ENCODE assay signal across 16 mouse cellular contexts in the genomic region with DNA sequence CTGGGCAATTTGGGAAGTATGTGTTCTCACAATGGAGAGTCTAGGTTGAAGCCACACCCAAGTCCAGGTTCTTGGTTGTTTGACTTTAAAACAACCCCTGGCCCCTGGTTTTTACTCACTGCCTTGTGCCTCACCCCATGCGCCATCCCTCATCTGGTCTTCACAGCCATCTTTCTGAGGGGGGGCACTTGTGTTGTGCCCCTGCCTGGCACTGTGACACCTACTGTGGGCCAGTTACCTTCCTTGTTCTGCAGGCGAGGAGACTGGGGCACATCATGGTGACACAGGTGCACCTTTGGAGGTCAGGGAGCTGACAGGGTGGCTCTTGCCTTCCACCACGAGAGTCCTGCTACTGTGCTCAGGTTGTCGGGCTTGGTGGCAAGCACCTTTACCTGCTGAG. TPM values are rescaled to one million over a fixed set of nuclear protein-coding genes. Genes with fewer than 3 reads are reported as not detected.
DNase-seq lines count a peak whose midpoint lies in the region; ATAC-seq and TF ChIP-seq lines count a peak whose summit lies in the region.
"Had no signal": no experiment of that assay in that cellular context is flagged by ENCODE, and none has a peak within 500 bp of the region (broad histone marks: within the 10 kb centered on the region; RNA-seq: fewer than 3 reads in every experiment).

No protein-coding gene starts in this region.

- TF ChIP-seq EP300 in heart, adult 2 months (IDR thresholded peaks at IDR 0.05; ENCODE audit: insufficient read depth, low read depth, low read length), result no peak

- no peak overlapping the region for H3K9ac ChIP-seq in heart, embryonic 11.5 days (ENCODE audit: low read depth, low read length)
- no peak overlapping the region for H3K9ac ChIP-seq in heart, adult 2 months (ENCODE audit: low read depth, low read length)
- H3K9ac ChIP-seq in stomach, embryonic 16.5 days (ENCODE audit: low read length), result no peak overlapping the region
- H3K9ac ChIP-seq: embryonic facial prominence, embryonic 15.5 days; forebrain, embryonic 15.5 days; hindbrain, embryonic 14.5 days had no signal

- H3K36me3 ChIP-seq in heart, embryonic 11.5 days (ENCODE audit: control insufficient read depth, insufficient read depth, low read length), result no peaks in the 10 kb centered on the region
- no peaks in the 10 kb centered on the region; the same call in 1 of the 2 replicates for H3K36me3 ChIP-seq in heart, adult 2 months (ENCODE audit: control insufficient read depth, insufficient read depth, low read length)
- no peaks in the 10 kb centered on the region for H3K36me3 ChIP-seq in limb, embryonic 10.5 days
- no peaks in the 10 kb centered on the region for H3K36me3 ChIP-seq in stomach, embryonic 16.5 days (ENCODE audit: control insufficient read depth, insufficient read depth, low read length)
- H3K36me3 ChIP-seq: embryonic facial prominence, embryonic 15.5 days; forebrain, embryonic 15.5 days; heart, embryonic 12.5 days; hindbrain, embryonic 10.5 days had no signal

- no peak for ATAC-seq in heart, embryonic 11.5 days (replicated peaks; ENCODE audit: insufficient number of reproducible peaks, low FRiP score, low TSS enrichment)
- ATAC-seq in stomach, embryonic 16.5 days (ENCODE audit: insufficient read depth, low FRiP score), result no peak
- ATAC-seq: forebrain, embryonic 15.5 days; intestine, embryonic 16.5 days had no signal

- 90% methylated on average over 4 of the region's 4 CpGs for whole genome bisulfite sequencing in heart, embryonic 11.5 days (ENCODE audit: insufficient replicate concordance)
- WGBS in heart, adult 2 months, result 96% methylated on average over 4 of the region's 4 CpGs
- WGBS in limb, embryonic 10.5 days, result 94% methylated on average over 4 of the region's 4 CpGs
- 92% methylated on average over 4 of the region's 4 CpGs for WGBS in stomach, embryonic 16.5 days

- peak overlapping the region; percentile 22; the same call in 1 of the 2 replicates for H3K27ac ChIP-seq in heart, embryonic 11.5 days (ENCODE audit: low read depth, low read length)
- no peak overlapping the region for H3K27ac ChIP-seq in heart, adult 2 months
- H3K27ac ChIP-seq in limb, embryonic 10.5 days, result 0 out of 2 replicates have a peak overlapping the region, but pooled peaks have one; percentile 25
- H3K27ac ChIP-seq in stomach, embryonic 16.5 days (ENCODE audit: low read length), result peak overlapping the region; percentile 33; the same call in 1 of the 2 replicates
- H3K27ac ChIP-seq: embryonic facial prominence, embryonic 15.5 days; forebrain, embryonic 15.5 days; hindbrain, embryonic 10.5 days; hindbrain, embryonic 14.5 days had no signal

- TF ChIP-seq POLR2A in heart, adult 2 months (IDR thresholded peaks at IDR 0.05; ENCODE audit: insufficient read depth, low read depth, low read length), result no peak

- H3K27me3 ChIP-seq in heart, embryonic 11.5 days (ENCODE audit: control insufficient read depth, insufficient read depth, low read length), result no peaks in the 10 kb centered on the region
- H3K27me3 ChIP-seq in heart, adult 2 months (ENCODE audit: control insufficient read depth, insufficient read depth, low read length), result no peaks in the 10 kb centered on the region
- H3K27me3 ChIP-seq in limb, embryonic 10.5 days (ENCODE audit: low read depth, poor library complexity, severe bottlenecking), result no peaks in the 10 kb centered on the region
- no peaks in the 10 kb centered on the region for H3K27me3 ChIP-seq in stomach, embryonic 16.5 days (ENCODE audit: control insufficient read depth, insufficient read depth, low read length)
- H3K27me3 ChIP-seq: embryonic facial prominence, embryonic 15.5 days; forebrain, embryonic 15.5 days; heart, embryonic 12.5 days had no signal

- intact Hi-C loops in heart, adult 2 months (cut with DNase I), result no loop called here

- H3K4me2 ChIP-seq in heart, embryonic 11.5 days, result no peak overlapping the region
- no peak overlapping the region for H3K4me2 ChIP-seq in stomach, embryonic 16.5 days (ENCODE audit: low read depth, low read length)
- H3K4me2 ChIP-seq: embryonic facial prominence, embryonic 15.5 days; forebrain, embryonic 15.5 days; heart, embryonic 12.5 days; hindbrain, embryonic 14.5 days had no signal

- H3K4me1 ChIP-seq in heart, embryonic 11.5 days (ENCODE audit: control insufficient read depth, insufficient read depth, low read length), result peaks cover 49% of the 10 kb centered on the region
- H3K4me1 ChIP-seq in heart, adult 2 months (ENCODE audit: control insufficient read depth, insufficient read depth, low read length), result peaks cover 39% of the 10 kb centered on the region
- peaks cover 66% of the 10 kb centered on the region for H3K4me1 ChIP-seq in limb, embryonic 10.5 days
- peaks cover 58% of the 10 kb centered on the region for H3K4me1 ChIP-seq in stomach, embryonic 16.5 days (ENCODE audit: control insufficient read depth, insufficient read depth, low read length)

- H3K79me2 ChIP-seq in heart, adult 2 months (replicated peaks; ENCODE audit: control insufficient read depth, insufficient read depth, low read length), result peaks cover 1% of the 10 kb centered on the region; the same call in 1 of the 2 replicates

- no peak overlapping the region for H3K4me3 ChIP-seq in heart, embryonic 11.5 days (ENCODE audit: low read depth, low read length)
- no peak overlapping the region for H3K4me3 ChIP-seq in heart, adult 2 months
- H3K4me3 ChIP-seq in limb, embryonic 10.5 days, result no peak overlapping the region
- no peak overlapping the region for H3K4me3 ChIP-seq in stomach, embryonic 16.5 days (replicated peaks; ENCODE audit: low read length)
- H3K4me3 ChIP-seq: embryonic facial prominence, embryonic 15.5 days; erythroblast, embryonic 14.5 days; forebrain, embryonic 15.5 days; heart, embryonic 12.5 days; hindbrain, embryonic 10.5 days had no signal

- H3K9me3 ChIP-seq in heart, embryonic 11.5 days (replicated peaks; ENCODE audit: control insufficient read depth, low read length), result no peaks in the 10 kb centered on the region
- no peaks in the 10 kb centered on the region for H3K9me3 ChIP-seq in limb, embryonic 10.5 days (replicated peaks)
- no peaks in the 10 kb centered on the region for H3K9me3 ChIP-seq in stomach, embryonic 16.5 days (replicated peaks; ENCODE audit: control insufficient read depth, low read length)
- H3K9me3 ChIP-seq: embryonic facial prominence, embryonic 15.5 days; forebrain, embryonic 15.5 days; heart, embryonic 12.5 days; hindbrain, embryonic 10.5 days had no signal

- DNase-seq in heart, adult 2 months, result no peak
- DNase-seq in ES-CJ7 (ENCODE audit: low read depth, low spot score), result peak; percentile 29
- no peak for DNase-seq in limb, embryonic 10.5 days (ENCODE audit: low spot score)
- DNase-seq in ovary, postnatal 36 days (ENCODE audit: low spot score), result no peak
- DNase-seq in gastrocnemius, postnatal 25 days, result no peak
- DNase-seq: adrenal gland, adult 8-10 months; embryo, embryonic 11 days had no signal

- no peak for TF ChIP-seq CTCF in heart, adult 2 months (IDR thresholded peaks at IDR 0.05)

RNA-seq across cellular contexts. Expression of a gene that starts 32.5 kb away (rescaled TPM):
- 50.4 and 53.0 TPM in 2 replicates for polyA plus RNA-seq in heart, embryonic 11.5 days (2014; fragmentation: Nextera tagmentation; extraction: Ambion mirVana)
- 10 to 100 TPM; 21.5 to 21.6 TPM for total RNA-seq in heart, adult 2 months (2021)
- polyA plus RNA-seq in heart, adult 2 months (2012; rRNA removed), result 12.5 and 13.2 TPM in 2 replicates
- polyA plus RNA-seq in limb, embryonic 10.5 days (2016; fragmentation: Nextera tagmentation; extraction: Ambion mirVana), result 92.8 and 93.9 TPM in 2 replicates
- 50.9 and 57.8 TPM in 2 replicates for polyA plus RNA-seq in stomach, embryonic 16.5 days (2015; fragmentation: Nextera tagmentation; extraction: Ambion mirVana)
- 10 to 100 TPM; 13.5 to 18.2 TPM for total RNA-seq in gastrocnemius, postnatal 25 days (2021)

RNA-seq across cellular contexts. Expression of a gene that starts 33.0 kb away (rescaled TPM):
- polyA plus RNA-seq in heart, embryonic 11.5 days (2014; fragmentation: Nextera tagmentation; extraction: Ambion mirVana), result 5.5 and 6.9 TPM in 2 replicates
- total RNA-seq in heart, adult 2 months (2021), result 10 to 100 TPM; 51.6 to 76.4 TPM
- 64.4 and 90.1 TPM in 2 replicates for polyA plus RNA-seq in heart, adult 2 months (2012; rRNA removed)
- 13.3 and 15.5 TPM in 2 replicates for polyA plus RNA-seq in limb, embryonic 10.5 days (2016; fragmentation: Nextera tagmentation; extraction: Ambion mirVana)
- 14.5 and 15.3 TPM in 2 replicates for polyA plus RNA-seq in stomach, embryonic 16.5 days (2015; fragmentation: Nextera tagmentation; extraction: Ambion mirVana)
- 10 to 100 TPM; 11.2 to 15.3 TPM for total RNA-seq in gastrocnemius, postnatal 25 days (2021)
